ENCODE assay signal across 6 mouse cellular contexts in genomic region chr10:50169116-50169515, GRCm38 (mm10).
"Had no signal": no experiment of that assay in that cellular context is flagged by ENCODE, and none has a peak within 500 bp of the region (broad histone marks: within the 10 kb centered on the region; RNA-seq: fewer than 3 reads in every experiment).

No protein-coding gene starts in this region.

- DNase-seq: kidney, postnatal 14 days; lung, adult 2 months; lung, postnatal 36 days; retina, postnatal 1 day; thymus, adult 2 months; thymus, postnatal 25 days had no signal
